Mouse (Mus musculus) stomach, embryonic 14.5 days (tissue): Measurements from ENCODE around the gene Ercc2. TPM values are rescaled to one million over a fixed set of nuclear protein-coding genes. Genes with fewer than 3 reads are reported as not detected.
A peak's percentile ranks its signal among the peaks of the same experiment; 100 is the strongest.

Source experiments
- ATAC-seq: fragments of 200-750 bp; cut with Nextera tagmentation; 2 replicates; pipeline ENCODE4 v1.8.0; 2017; ENCODE audit warnings: low read depth, moderate TSS enrichment; ENCODE audit not compliant: insufficient number of reproducible peaks, insufficient read depth, low FRiP score
- H3K27ac ChIP-seq: fragments of 300-500 bp; sonication (generic); 2 replicates; pipeline ENCODE4 v1.5.1; 2014; ENCODE audit warnings: mild to moderate bottlenecking, low read length, moderate library complexity, mixed read lengths
- H3K27me3 ChIP-seq: fragments of 300-500 bp; sonication (generic); 2 replicates; pipeline ENCODE4 v1.6.1; 2014; ENCODE audit warnings: low read length, control low read depth, mixed read lengths; ENCODE audit not compliant: control insufficient read depth, insufficient read depth
- H3K36me3 ChIP-seq: fragments of 300-500 bp; sonication (generic); 2 replicates; pipeline ENCODE4 v1.6.1; 2014; ENCODE audit warnings: mild to moderate bottlenecking, control low read depth, low read length, moderate library complexity, mixed read lengths; ENCODE audit not compliant: control insufficient read depth, insufficient read depth
- H3K4me1 ChIP-seq: fragments of 300-500 bp; sonication (generic); 2 replicates; pipeline ENCODE4 v1.6.1; 2014; ENCODE audit warnings: low read length, control low read depth, mixed read lengths; ENCODE audit not compliant: control insufficient read depth, insufficient read depth
- H3K4me2 ChIP-seq: fragments of 300-500 bp; sonication (generic); replicated peaks from 2 replicates; pipeline ENCODE4 v1.6.1; 2014; ENCODE audit warnings: low read depth, low read length, control low read depth
- H3K4me3 ChIP-seq: fragments of 300-500 bp; sonication (generic); 2 replicates; pipeline ENCODE4 v1.5.1; 2014; ENCODE audit warnings: low read depth, low read length, control low read depth
- H3K9ac ChIP-seq: fragments of 300-500 bp; sonication (generic); replicated peaks from 2 replicates; pipeline ENCODE4 v1.6.1; 2014; ENCODE audit warnings: low read depth, mild to moderate bottlenecking, control low read depth, low read length, moderate library complexity, mixed read lengths
- H3K9me3 ChIP-seq: fragments of 300-500 bp; sonication (generic); 2 replicates; pipeline ENCODE4 v1.6.1; 2016; ENCODE audit warnings: low read depth, low read length, control low read depth; ENCODE audit not compliant: control insufficient read depth
- WGBS: fragments of 180-500 bp; shearing (Covaris S2); extraction: QIAGEN DNeasy Blood & Tissue Kit; methylation state at CpG from one replicate; pipeline ENCODE4 v1.1.7; 2014; 5-methylcytosine and 5-hydroxymethylcytosine counted together
- polyA plus RNA-seq: library from polyadenylated mRNA; unstranded; fragments of >200 nt; fragmentation: Nextera tagmentation; extraction: Ambion mirVana; gene quantifications from 2 replicates; pipeline ENCODE4 v1.2.1, GENCODE M21; 2014

Ercc2 gene
- polyA plus RNA-seq, 1 experiment from 2014 or later, result 8.8 TPM

DNA sequence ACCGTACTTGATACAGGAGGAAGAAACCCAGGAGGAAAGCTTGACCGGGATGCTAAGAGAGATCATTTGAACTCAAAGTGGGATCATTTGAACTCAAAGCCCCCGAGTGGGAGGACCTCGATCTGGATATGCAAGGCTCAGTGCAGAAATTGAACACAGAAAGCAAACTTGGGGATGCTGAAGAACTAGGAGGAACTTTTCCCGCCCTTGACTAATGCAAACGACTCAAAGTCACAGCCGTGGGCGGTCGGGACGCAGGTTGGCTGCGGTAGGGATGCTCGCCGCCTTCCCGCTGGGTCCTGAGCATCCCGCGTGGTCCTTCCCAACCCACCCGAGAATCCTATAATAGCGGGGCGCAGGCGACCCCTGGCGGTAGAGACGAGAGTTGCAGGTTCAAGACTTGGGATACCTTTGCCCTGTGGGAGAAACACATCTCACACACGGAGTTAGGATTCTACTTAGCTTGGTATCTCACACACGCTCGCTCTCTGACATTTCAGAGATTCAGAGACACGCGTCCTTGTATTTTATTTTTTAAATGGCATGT is 39.3 kb upstream of the Ercc2 start:
- peaks cover 25% of the 10 kb centered on the region for H3K4me1 ChIP-seq
- no peaks in the 10 kb centered on the region for H3K27me3 ChIP-seq
- H3K9me3 ChIP-seq, result no peaks in the 10 kb centered on the region
- H3K4me2 ChIP-seq, result peak overlapping the region; percentile 95
- H3K9ac ChIP-seq, result peak overlapping the region; percentile 31; the same call in 1 of the 2 replicates
- ATAC-seq, result no peak
- H3K4me3 ChIP-seq, result peak overlapping the region; percentile 46
- no peaks in the 10 kb centered on the region for H3K36me3 ChIP-seq
- WGBS, result 2% methylated on average over 27 of the region's 27 CpGs
- peak overlapping the region; percentile 39; the same call in 1 of the 2 replicates for H3K27ac ChIP-seq

DNA sequence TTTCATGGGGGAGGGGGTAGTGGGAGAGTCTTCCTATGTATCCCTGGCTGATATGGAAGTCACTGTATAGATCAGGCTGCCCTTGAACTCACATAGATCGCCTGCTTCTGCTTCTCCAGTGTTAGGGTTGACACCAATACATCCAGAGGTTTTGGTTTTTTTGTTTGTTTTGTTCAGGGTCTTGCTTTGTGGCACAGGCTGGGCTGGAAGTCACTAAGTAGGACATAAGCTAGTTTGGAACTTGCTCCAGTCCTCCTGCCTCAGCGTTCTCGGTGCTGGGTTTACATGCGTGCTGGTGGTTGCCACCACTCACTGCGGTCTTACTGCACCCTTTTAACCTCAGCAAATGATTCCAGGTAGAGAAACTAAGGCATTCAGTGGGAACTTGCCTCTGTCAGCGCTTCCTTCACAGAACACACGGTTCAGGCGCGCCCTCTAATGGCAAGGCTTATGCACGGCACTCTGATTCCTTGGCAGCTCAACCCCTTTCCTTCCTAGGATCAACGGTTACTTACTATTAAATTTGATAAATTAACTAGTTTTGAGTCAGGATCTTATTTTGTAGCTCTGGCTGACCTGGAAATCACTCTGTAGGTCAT is 38.5 kb upstream of the Ercc2 start:
- under 1% methylated on average over 11 of the region's 11 CpGs for WGBS
- H3K9ac ChIP-seq, result no peak overlapping the region
- no peaks in the 10 kb centered on the region for H3K9me3 ChIP-seq
- H3K27me3 ChIP-seq, result no peaks in the 10 kb centered on the region
- peaks cover 25% of the 10 kb centered on the region for H3K4me1 ChIP-seq
- H3K4me2 ChIP-seq, result no peak overlapping the region; the same call in 1 of the 2 replicates
- no peak for ATAC-seq
- no peak overlapping the region for H3K27ac ChIP-seq
- H3K36me3 ChIP-seq, result peaks cover 4% of the 10 kb centered on the region; the same call in 1 of the 2 replicates
- H3K4me3 ChIP-seq, result no peak overlapping the region

DNA sequence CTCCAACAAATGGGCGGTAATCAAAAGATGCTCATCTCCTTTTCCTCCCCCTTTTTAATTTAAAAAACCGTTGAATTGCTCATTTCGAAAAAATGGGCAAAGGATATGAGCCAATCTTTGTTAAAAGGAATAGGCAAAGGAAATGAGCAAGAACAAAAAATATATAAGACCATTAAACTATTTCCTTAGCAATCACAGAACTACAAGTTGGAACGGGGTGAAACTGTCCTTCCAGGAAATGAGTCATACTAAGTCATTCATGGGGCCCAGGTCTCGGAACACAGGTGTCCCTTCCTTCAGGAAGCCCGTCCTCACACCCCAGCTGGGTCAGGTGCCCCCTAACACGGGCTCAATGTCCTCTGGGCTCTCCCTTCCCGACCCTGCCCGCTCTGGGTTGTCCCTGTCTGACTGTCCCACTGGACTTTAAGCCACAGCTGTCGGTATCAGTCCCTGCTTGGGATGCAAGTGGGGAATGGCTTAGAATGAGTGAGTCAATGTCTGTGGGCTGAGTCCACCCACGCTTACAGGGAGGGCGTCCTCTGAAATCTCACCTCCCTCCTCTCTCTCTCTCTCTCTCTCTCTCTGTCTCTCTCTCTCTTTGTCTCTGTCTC is 37.5 kb upstream of the Ercc2 start, which contains the start of gene Ercc1:
Ercc1 (plus strand) TSS at position 542 of the 611 bp plus-strand sequence.
- H3K9ac ChIP-seq, result peak within 1 kb of the TSS; percentile 34
- H3K4me3 ChIP-seq, result peak within 1 kb of the TSS; percentile 47
- no peak for ATAC-seq
- WGBS, result 27% methylated on average over 12 of the region's 12 CpGs
- H3K4me1 ChIP-seq, result peaks cover 25% of the 10 kb centered on the region
- peaks cover 11% of the 10 kb centered on the region; the same call in 1 of the 2 replicates for H3K36me3 ChIP-seq
- no peaks in the 10 kb centered on the region for H3K9me3 ChIP-seq
- H3K27ac ChIP-seq, result peak within 1 kb of the TSS; percentile 62; the same call in 1 of the 2 replicates
- peak within 1 kb of the TSS; percentile 82 for H3K4me2 ChIP-seq
- H3K27me3 ChIP-seq, result no peaks in the 10 kb centered on the region

DNA sequence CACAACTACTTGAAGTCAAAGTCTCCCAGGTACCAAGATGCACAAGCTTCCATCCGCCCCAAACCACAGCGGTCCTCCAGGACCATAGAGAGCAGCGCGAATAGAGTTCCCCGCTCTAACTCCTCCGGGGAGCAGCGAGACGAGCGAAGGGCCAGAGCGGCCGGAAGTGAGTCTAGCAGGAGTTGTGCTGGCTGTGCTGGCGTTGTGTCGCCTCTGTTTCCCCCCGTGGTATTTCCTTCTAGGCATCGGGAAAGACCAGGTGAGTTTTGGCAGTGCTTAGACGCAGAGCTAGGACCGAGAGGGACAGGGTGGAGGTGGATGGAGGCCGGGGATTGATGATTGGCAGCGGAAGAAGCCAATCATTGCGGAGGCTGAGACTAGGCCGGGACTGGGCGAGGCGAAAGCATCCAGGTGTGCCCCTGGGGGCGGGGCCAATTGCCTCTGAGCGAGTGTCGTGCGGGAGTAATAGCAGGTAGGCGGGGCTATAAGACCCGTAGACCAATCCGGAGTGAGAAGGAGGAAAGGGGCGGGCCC is 36.8 kb upstream of the Ercc2 start:
- peak; percentile 94 for ATAC-seq
- Histone ChIP-seq H3K4me1 (peaks cover 25% of the 10 kb centered on the region), H3K4me3 (peak overlapping the region; percentile 47)

DNA sequence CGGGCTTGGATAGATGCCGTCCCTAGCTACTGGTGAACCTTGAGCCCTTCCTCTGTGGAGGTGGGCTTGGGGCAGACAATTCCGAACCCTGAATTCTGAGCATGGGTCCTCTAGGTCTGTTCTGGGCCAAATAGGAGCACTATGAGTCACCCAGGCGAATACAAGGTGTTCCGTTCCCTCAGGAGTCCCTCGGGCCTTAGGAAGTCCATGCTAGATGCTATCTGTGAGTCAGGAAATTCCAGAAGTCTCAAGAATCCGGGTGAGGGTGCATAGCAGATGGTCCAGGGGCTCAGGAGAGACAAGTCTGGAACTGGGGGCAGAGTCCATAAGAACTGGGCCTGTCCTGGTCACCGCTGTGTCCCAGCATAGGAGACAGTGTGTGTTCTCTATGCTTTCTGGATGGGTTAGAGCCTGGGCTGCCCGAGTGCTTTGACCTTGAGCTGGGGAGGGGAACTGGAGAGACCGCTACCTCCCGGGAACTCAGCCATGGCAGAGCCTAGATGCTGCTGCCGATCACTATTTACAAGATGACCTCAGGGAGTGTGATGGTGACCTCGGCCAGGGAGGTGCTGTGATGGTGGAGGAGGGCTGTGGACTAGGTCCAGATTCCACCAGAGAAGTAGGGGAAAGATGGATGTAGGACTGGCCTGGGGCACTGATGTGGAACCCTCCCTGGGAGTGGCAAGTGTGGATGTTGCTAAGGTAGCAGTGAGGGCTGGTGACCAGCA is 32.5 kb upstream of the Ercc2 start:
- no peak overlapping the region for H3K27ac ChIP-seq
- 85% methylated on average over 13 of the region's 13 CpGs for WGBS
- ATAC-seq, result no peak
- no peak overlapping the region for H3K9ac ChIP-seq
- H3K36me3 ChIP-seq, result peaks cover 38% of the 10 kb centered on the region
- H3K27me3 ChIP-seq, result no peaks in the 10 kb centered on the region
- H3K4me1 ChIP-seq, result peaks cover 10% of the 10 kb centered on the region
- H3K9me3 ChIP-seq, result no peaks in the 10 kb centered on the region
- H3K4me2 ChIP-seq, result no peak overlapping the region
- H3K4me3 ChIP-seq, result no peak overlapping the region

More for the DNA sequence above, 36.8 kb upstream of the Ercc2 start:
- H3K36me3 ChIP-seq, result peaks cover 11% of the 10 kb centered on the region; the same call in 1 of the 2 replicates
- peak overlapping the region; percentile 62; the same call in 1 of the 2 replicates for H3K27ac ChIP-seq
- under 1% methylated on average over 31 of the region's 31 CpGs for WGBS
- H3K9ac ChIP-seq, result peak overlapping the region; percentile 34
- H3K27me3 ChIP-seq, result no peaks in the 10 kb centered on the region
- peak overlapping the region; percentile 82 for H3K4me2 ChIP-seq
- no peaks in the 10 kb centered on the region for H3K9me3 ChIP-seq

DNA sequence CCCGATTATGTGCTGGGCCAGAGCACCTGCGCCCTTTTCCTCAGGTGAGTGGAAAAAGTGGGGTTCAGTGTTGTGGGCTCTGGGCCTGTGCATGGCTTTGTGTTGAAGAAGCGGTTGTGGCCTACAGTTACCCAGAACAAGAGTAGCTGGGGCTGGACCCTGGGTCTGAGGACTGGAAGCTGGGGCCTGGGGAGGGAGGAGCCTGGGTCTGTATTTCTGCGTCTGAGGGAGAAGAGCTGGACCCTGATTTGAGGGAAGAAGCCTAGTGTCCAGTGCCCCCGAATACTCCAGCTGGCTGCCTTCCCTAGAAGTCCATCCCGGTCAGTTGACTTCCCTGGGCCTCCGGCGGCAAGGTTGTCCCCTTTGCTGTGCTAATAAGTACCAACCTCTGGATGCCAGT is 31.6 kb upstream of the Ercc2 start:
- no peak overlapping the region for H3K9ac ChIP-seq
- ATAC-seq, result no peak
- no peak overlapping the region for H3K27ac ChIP-seq
- WGBS, result 92% methylated on average over 8 of the region's 8 CpGs
- H3K4me3 ChIP-seq, result no peak overlapping the region
- H3K4me2 ChIP-seq, result no peak overlapping the region
- H3K36me3 ChIP-seq, result peaks cover 46% of the 10 kb centered on the region
- H3K9me3 ChIP-seq, result no peaks in the 10 kb centered on the region
- H3K27me3 ChIP-seq, result no peaks in the 10 kb centered on the region
- peaks cover 9% of the 10 kb centered on the region for H3K4me1 ChIP-seq

DNA sequence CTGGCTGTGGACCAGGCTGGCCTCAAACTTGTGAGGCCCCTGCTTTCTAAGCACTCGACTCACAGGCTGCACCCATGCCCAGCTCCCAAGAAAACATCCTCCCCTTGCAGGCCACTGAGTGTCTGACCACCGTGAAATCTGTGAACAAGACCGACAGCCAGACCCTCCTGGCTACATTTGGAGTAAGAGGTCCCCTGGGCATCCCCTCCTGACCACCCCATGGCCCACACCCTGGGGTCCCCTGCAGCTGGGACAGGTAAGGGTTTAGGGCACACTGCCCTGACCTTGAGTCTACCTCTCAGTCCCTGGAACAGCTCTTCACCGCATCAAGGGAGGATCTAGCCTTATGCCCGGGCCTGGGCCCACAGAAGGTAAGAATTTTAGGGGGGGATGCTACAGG is 26.8 kb upstream of the Ercc2 start:
- WGBS, result 90% methylated on average over 5 of the region's 5 CpGs
- H3K4me1 ChIP-seq, result peaks cover 7% of the 10 kb centered on the region; the same call in 1 of the 2 replicates
- no peaks in the 10 kb centered on the region for H3K27me3 ChIP-seq
- no peak overlapping the region for H3K4me2 ChIP-seq
- peaks cover 49% of the 10 kb centered on the region for H3K36me3 ChIP-seq
- no peak for ATAC-seq
- H3K9ac ChIP-seq, result no peak overlapping the region
- no peaks in the 10 kb centered on the region for H3K9me3 ChIP-seq
- no peak overlapping the region for H3K4me3 ChIP-seq
- H3K27ac ChIP-seq, result no peak overlapping the region

DNA sequence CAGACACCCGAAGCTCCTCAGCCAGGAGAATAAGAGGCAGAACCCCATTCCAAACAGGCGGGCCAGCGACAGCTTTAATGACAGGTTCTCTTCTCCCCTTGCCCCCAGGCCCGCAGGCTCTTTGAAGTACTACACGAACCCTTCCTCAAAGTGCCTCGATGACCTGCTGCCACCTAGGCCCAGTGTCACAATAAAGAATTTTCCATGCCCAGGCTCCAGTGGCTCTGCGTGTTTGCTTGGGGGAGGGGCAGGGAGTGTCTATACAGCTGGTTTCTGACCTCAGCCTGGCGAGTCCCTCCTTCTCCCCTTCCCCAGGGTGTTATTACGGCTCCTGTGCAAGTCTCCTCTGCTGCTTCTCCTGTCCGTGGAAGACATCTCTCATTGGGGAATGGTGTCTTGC is 25.5 kb upstream of the Ercc2 start:
- no peak overlapping the region for H3K4me3 ChIP-seq
- H3K4me1 ChIP-seq, result peaks cover 10% of the 10 kb centered on the region; the same call in 1 of the 2 replicates
- H3K9me3 ChIP-seq, result no peaks in the 10 kb centered on the region
- no peak overlapping the region for H3K9ac ChIP-seq
- no peak overlapping the region for H3K4me2 ChIP-seq
- H3K36me3 ChIP-seq, result peaks cover 40% of the 10 kb centered on the region
- WGBS, result 63% methylated on average over 10 of the region's 10 CpGs
- H3K27ac ChIP-seq, result no peak overlapping the region
- ATAC-seq, result no peak
- H3K27me3 ChIP-seq, result no peaks in the 10 kb centered on the region
